Mouse (Mus musculus) olfactory bulb, adult 2 months (tissue): Measurements from ENCODE around the gene Tmem51. TPM values are rescaled to one million over a fixed set of nuclear protein-coding genes. Genes with fewer than 3 reads are reported as not detected.
"Not testable (repeated sequence)": the region's sequence is repeated elsewhere in the genome, so short reads cannot be mapped to it uniquely, and the experiment has no call there.

Experiments
- H3K27ac ChIP-seq: fragments of 200-500 bp; 2 replicates; pipeline ENCODE4 v1.5.1; 2012; ENCODE audit warnings: low read depth, low read length; ENCODE audit not compliant: insufficient read depth
- H3K4me1 ChIP-seq: fragments of 200-500 bp; 2 replicates; pipeline ENCODE4 v1.6.1; 2012; ENCODE audit warnings: low read length; ENCODE audit not compliant: control insufficient read depth, insufficient read depth
- H3K4me3 ChIP-seq: fragments of 200-500 bp; 2 replicates; pipeline ENCODE4 v1.5.1; 2012; ENCODE audit warnings: mild to moderate bottlenecking, low read depth, low read length, moderate library complexity; ENCODE audit not compliant: insufficient read depth
- CTCF ChIP-seq: fragments of 200-500 bp; IDR thresholded peaks from 2 replicates; pipeline ENCODE4 v1.5.1; 2012; ENCODE audit warnings: low read depth, mild to moderate bottlenecking, low read length, moderate library complexity; ENCODE audit not compliant: insufficient read depth
- POLR2A ChIP-seq: fragments of 200-500 bp; IDR thresholded peaks from 2 replicates; pipeline ENCODE4 v1.6.1; 2012; ENCODE audit warnings: mild to moderate bottlenecking, low read depth, low read length, moderate library complexity; ENCODE audit not compliant: insufficient read depth
- WGBS: fragments of 180-500 bp; shearing (Covaris S2); methylation state at CpG from one replicate; pipeline ENCODE4 v1.1.7; 2018; 5-methylcytosine and 5-hydroxymethylcytosine counted together
- polyA plus RNA-seq: library from polyadenylated mRNA; stranded (reverse); fragments of >200 nt; gene quantifications from 2 replicates; pipeline ENCODE4 v1.2.4, GENCODE M21; 2012; ENCODE audit warnings: low replicate concordance; ENCODE audit not compliant: missing spikeins, insufficient read depth, insufficient read length

Gene Tmem51
- polyA plus RNA-seq, 1 experiment, result not detected

- Histone ChIP-seq H3K4me3 (no peak overlapping the region), H3K4me1 (peaks cover 8% of the 10 kb centered on the region), H3K27ac (no peak overlapping the region)
- TF ChIP-seq POLR2A (no peak), CTCF (no peak)
- 55% methylated on average over 3 of the region's 3 CpGs for WGBS
Measured at GRCm38 (mm10) chr4:141996880-141997279, 87.2 kb downstream of the Tmem51 start.

GRCm38 (mm10) chr4:141996086-141996485 is 88.0 kb downstream of the Tmem51 start:
- no peak overlapping the region for H3K27ac ChIP-seq
- H3K4me1 ChIP-seq, result peaks cover 8% of the 10 kb centered on the region
- TF ChIP-seq POLR2A, result no peak
- WGBS, result 28% methylated on average over 7 of the region's 7 CpGs
- no peak overlapping the region for H3K4me3 ChIP-seq

DNA sequence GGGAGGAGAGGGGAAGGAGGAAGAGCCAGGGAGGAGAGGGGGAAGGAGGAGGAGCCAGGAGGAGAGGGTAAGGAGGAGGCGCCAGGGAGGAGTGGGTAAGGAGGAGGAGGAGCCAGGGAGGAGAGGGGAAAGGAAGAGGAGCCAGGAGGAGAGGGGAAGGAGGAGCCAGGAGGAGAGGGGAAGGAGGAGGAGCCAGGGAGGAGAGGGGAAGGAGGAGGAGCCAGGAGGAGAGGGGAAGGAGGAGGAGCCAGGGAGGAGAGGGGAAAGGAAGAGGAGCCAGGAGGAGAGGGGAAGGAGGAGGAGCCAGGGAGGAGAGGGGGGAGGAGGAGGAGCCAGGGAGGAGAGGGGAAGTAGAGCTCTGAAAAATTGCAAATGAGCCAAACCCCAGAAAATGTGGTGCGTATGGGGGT is 90.0 kb downstream of the Tmem51 start:
- H3K27ac ChIP-seq, H3K4me1 ChIP-seq, H3K4me3 ChIP-seq: not testable (repeated sequence)
- WGBS, result 53% methylated on average over 2 of the region's 2 CpGs

DNA sequence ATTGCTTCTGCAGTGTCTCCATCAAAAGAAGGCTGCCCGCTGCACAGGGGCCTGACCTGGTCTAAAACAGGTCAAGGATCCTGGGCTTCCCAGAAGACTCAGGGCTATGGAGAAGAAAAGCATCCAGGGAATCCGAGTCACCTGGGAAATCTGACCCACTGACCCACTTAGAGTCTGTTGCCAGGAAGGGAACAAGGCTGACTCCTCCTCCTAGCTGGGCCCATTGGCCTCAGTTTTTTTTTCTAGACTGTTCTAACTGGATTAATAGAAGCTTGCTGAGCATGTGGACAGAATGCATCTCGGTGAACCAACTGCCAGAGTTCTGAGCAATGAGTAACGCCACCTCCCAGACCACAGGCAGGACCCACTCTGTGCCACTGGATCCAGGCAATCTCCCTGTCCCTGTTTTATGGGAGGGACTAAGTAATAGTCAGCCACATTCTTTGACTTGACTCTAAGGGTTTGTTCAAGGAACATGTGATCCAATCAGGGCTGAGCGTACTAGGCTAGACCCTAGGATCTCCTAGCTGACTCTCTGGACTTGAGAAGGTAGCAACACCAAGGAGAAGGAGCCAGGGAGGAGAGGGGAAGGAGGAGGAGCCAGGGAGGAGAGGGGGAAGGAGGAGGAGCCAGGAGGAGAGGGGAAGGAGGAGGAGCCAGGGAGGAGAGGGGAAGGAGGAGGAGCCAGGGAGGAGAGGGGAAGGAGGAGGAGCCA is 90.6 kb downstream of the Tmem51 start:
- H3K4me3 ChIP-seq, result no peak overlapping the region
- 83% methylated on average over 5 of the region's 5 CpGs for WGBS
- TF ChIP-seq POLR2A, result no peak
- TF ChIP-seq CTCF, result no peak

GRCm38 (mm10) chr4:141992530-141993204 is 91.4 kb downstream of the Tmem51 start:
- Histone ChIP-seq H3K27ac (no peak overlapping the region), H3K4me1 (peaks cover 3% of the 10 kb centered on the region), H3K4me3 (no peak overlapping the region)
- 85% methylated on average over 14 of the region's 14 CpGs for WGBS
- TF ChIP-seq POLR2A (no peak), CTCF (no peak)

More for the DNA sequence above, 90.6 kb downstream of the Tmem51 start:
- Histone ChIP-seq H3K4me1 (peaks cover 7% of the 10 kb centered on the region), H3K27ac (no peak overlapping the region)

GRCm38 (mm10) chr4:141988178-141988577 is 95.9 kb downstream of the Tmem51 start:
- H3K27ac ChIP-seq, result no peak overlapping the region
- WGBS, result 88% methylated on average over 1 of the region's 1 CpGs
- TF ChIP-seq CTCF, result no peak
- no peak for TF ChIP-seq POLR2A

GRCm38 (mm10) chr4:141983689-141984088 is 100.4 kb downstream of the Tmem51 start:
- H3K4me3 ChIP-seq, result no peak overlapping the region
- TF ChIP-seq POLR2A, result no peak
- 39% methylated on average over 3 of the region's 3 CpGs for WGBS
- no peaks in the 10 kb centered on the region for H3K4me1 ChIP-seq
- no peak overlapping the region for H3K27ac ChIP-seq

More at GRCm38 (mm10) chr4:141988178-141988577, 95.9 kb downstream of the Tmem51 start:
- H3K4me1 ChIP-seq, result peaks cover 3% of the 10 kb centered on the region; the same call in 1 of the 2 replicates
- H3K4me3 ChIP-seq, result no peak overlapping the region

GRCm38 (mm10) chr4:141981475-141981874 is 102.6 kb downstream of the Tmem51 start:
- WGBS, result 85% methylated on average over 3 of the region's 3 CpGs
- Histone ChIP-seq H3K4me1 (no peaks in the 10 kb centered on the region), H3K4me3 (no peak overlapping the region), H3K27ac (no peak overlapping the region)
- TF ChIP-seq CTCF (no peak), POLR2A (no peak)

Other genes with a start within 250 kb of the Tmem51 start
- gene Ctrc, start 237.9 kb downstream of the Tmem51 start, polyA plus RNA-seq, result not detected in 2 replicates
- gene Efhd2, start 209.4 kb downstream of the Tmem51 start, polyA plus RNA-seq, result not detected in 2 replicates
- not detected in 2 replicates for gene Fhad1, start 69.2 kb downstream of the Tmem51 start, polyA plus RNA-seq
- gene Kazn, start 155.1 kb upstream of the Tmem51 start, polyA plus RNA-seq, result not detected in 2 replicates